Mouse (Mus musculus) lung, postnatal 10 days (tissue): ENCODE measurements around the gene Lrrc66.

ENCODE experiments used
- DNase-seq: peaks from one replicate; pipeline ENCODE4 v3.0.0; 2021

The Lrrc66 gene

GRCm38 (mm10) chr5:73632291-73632690 lies at the start of gene Lrrc66:
Gene Lrrc66, minus strand, starts transcription at chr5:73632526.
- peak; percentile 16 for DNase-seq

- DNase-seq, result no peak
Measured at GRCm38 (mm10) chr5:73676626-73677025, 44.3 kb upstream of the Lrrc66 start.

GRCm38 (mm10) chr5:73675604-73676003 lies 43.3 kb upstream of the Lrrc66 start:
- no peak for DNase-seq

- no peak for DNase-seq
Measured at GRCm38 (mm10) chr5:73669386-73669785, 37.1 kb upstream of the Lrrc66 start.

- no peak for DNase-seq
Measured at GRCm38 (mm10) chr5:73667877-73668276, 35.6 kb upstream of the Lrrc66 start.

- DNase-seq, result no peak
Measured at GRCm38 (mm10) chr5:73666695-73667094, 34.4 kb upstream of the Lrrc66 start.

GRCm38 (mm10) chr5:73651855-73652201 lies 19.5 kb upstream of the Lrrc66 start:
- DNase-seq, result peak; percentile 14

- DNase-seq, result peak; percentile 51
Measured at GRCm38 (mm10) chr5:73651061-73651854, 18.9 kb upstream of the Lrrc66 start, which contains the start of gene Spata18. Gene Spata18, plus strand, starts transcription at chr5:73651379.

GRCm38 (mm10) chr5:73650365-73650964 lies 18.1 kb upstream of the Lrrc66 start:
- no peak for DNase-seq

- DNase-seq, result peak; percentile 91
Measured at GRCm38 (mm10) chr5:73647261-73647900, 15.1 kb upstream of the Lrrc66 start, which contains the start of gene Sgcb. Gene Sgcb, minus strand, starts transcription at chr5:73647790.

GRCm38 (mm10) chr5:73642091-73642490 lies 9.8 kb upstream of the Lrrc66 start:
- DNase-seq, result peak; percentile 34

- no peak for DNase-seq
Measured at GRCm38 (mm10) chr5:73641058-73641457, 8.7 kb upstream of the Lrrc66 start.

- DNase-seq, result peak; percentile 24
Measured at GRCm38 (mm10) chr5:73637337-73638107, 5.2 kb upstream of the Lrrc66 start.

- DNase-seq, result peak; percentile 78
Measured at GRCm38 (mm10) chr5:73633141-73633540, 815 bp upstream of the Lrrc66 start.

- no peak for DNase-seq
Measured at GRCm38 (mm10) chr5:73631001-73631558, 1.2 kb downstream of the Lrrc66 start.

- DNase-seq, result no peak
Measured at GRCm38 (mm10) chr5:73630141-73630540, 2.2 kb downstream of the Lrrc66 start.

- DNase-seq, result no peak
Measured at GRCm38 (mm10) chr5:73627991-73628390, 4.3 kb downstream of the Lrrc66 start.

- no peak for DNase-seq
Measured at GRCm38 (mm10) chr5:73627559-73627958, 4.8 kb downstream of the Lrrc66 start.

GRCm38 (mm10) chr5:73626842-73627241 lies 5.5 kb downstream of the Lrrc66 start:
- no peak for DNase-seq

GRCm38 (mm10) chr5:73625505-73625904 lies 6.8 kb downstream of the Lrrc66 start:
- no peak for DNase-seq

GRCm38 (mm10) chr5:73618969-73619368 lies 13.4 kb downstream of the Lrrc66 start:
- no peak for DNase-seq

GRCm38 (mm10) chr5:73615211-73615610 lies 17.1 kb downstream of the Lrrc66 start:
- DNase-seq, result no peak

- no peak for DNase-seq
Measured at GRCm38 (mm10) chr5:73613296-73613695, 19.0 kb downstream of the Lrrc66 start.
